Mouse (Mus musculus) heart, adult 2 months (tissue): Measurements from ENCODE around the gene Krtap13-1. TPM values are rescaled to one million over a fixed set of nuclear protein-coding genes. Genes with fewer than 3 reads are reported as not detected.

Source experiments
- DNase-seq, 2 experiments: peaks; one replicate each; pipeline ENCODE4 v3.0.0; 2021
- H3K27ac ChIP-seq: fragments of 200-600 bp; 2 replicates; pipeline ENCODE4 v1.8.1; 2022
- H3K27me3 ChIP-seq: fragments of 200-500 bp; 2 replicates; pipeline ENCODE4 v1.6.1; 2012; ENCODE audit warnings: mild to moderate bottlenecking, low read length, inconsistent platforms, mixed read lengths; ENCODE audit not compliant: control insufficient read depth, insufficient read depth
- H3K36me3 ChIP-seq: fragments of 200-500 bp; 2 replicates; pipeline ENCODE4 v1.6.1; 2012; ENCODE audit warnings: low read length, inconsistent platforms; ENCODE audit not compliant: control insufficient read depth, insufficient read depth
- H3K4me1 ChIP-seq: fragments of 200-500 bp; 2 replicates; pipeline ENCODE4 v1.6.1; 2011; ENCODE audit warnings: low read length; ENCODE audit not compliant: control insufficient read depth, insufficient read depth
- H3K4me3 ChIP-seq: fragments of 200-600 bp; 2 replicates; pipeline ENCODE4 v1.8.1; 2022
- H3K79me2 ChIP-seq: fragments of 200-500 bp; replicated peaks from 2 replicates; pipeline ENCODE4 v1.6.1; 2012; ENCODE audit warnings: mild to moderate bottlenecking, inconsistent platforms, low read length, moderate library complexity, mixed read lengths; ENCODE audit not compliant: control insufficient read depth, insufficient read depth
- H3K9ac ChIP-seq: fragments of 200-500 bp; 2 replicates; pipeline ENCODE4 v1.6.1; 2012; ENCODE audit warnings: low read depth, mild to moderate bottlenecking, control low read depth, inconsistent platforms, low read length, mixed read lengths
- CTCF ChIP-seq: fragments of 200-600 bp; IDR thresholded peaks from 2 replicates; pipeline ENCODE4 v1.8.1; 2022; ENCODE audit warnings: antibody characterized with exemption, mild to moderate bottlenecking, moderate library complexity
- EP300 ChIP-seq: fragments of 200-500 bp; IDR thresholded peaks from 2 replicates; pipeline ENCODE4 v1.6.1; 2011; ENCODE audit warnings: low read depth, low read length, control low read depth; ENCODE audit not compliant: insufficient read depth
- POLR2A ChIP-seq: fragments of 200-500 bp; IDR thresholded peaks from 2 replicates; pipeline ENCODE4 v1.6.1; 2011; ENCODE audit warnings: mild to moderate bottlenecking, low read depth, low read length, control low read depth; ENCODE audit not compliant: insufficient read depth
- WGBS: fragments of 180-500 bp; shearing (Covaris S2); methylation state at CpG from one replicate; pipeline ENCODE4 v1.1.7; 2018; 5-methylcytosine and 5-hydroxymethylcytosine counted together
- intact Hi-C: fragments of 180-260 bp; cut with DNase I; formaldehyde crosslinking; loops from one replicate; pipeline ENCODE4 v1.15.1; 2025
- long read RNA-seq: library from polyadenylated mRNA; stranded (forward); transcript quantifications from one replicate; pipeline ENCODE4 v2.0.0, GENCODE M21; 2021
- polyA plus RNA-seq: library from polyadenylated mRNA; depleted of rRNA; stranded (reverse); fragments of >200 nt; gene quantifications from 2 replicates; pipeline ENCODE4 v1.2.3, GENCODE M21; 2012; rRNA removed
- total RNA-seq, 2 experiments: library from RNA; stranded (reverse); gene quantifications; 2 replicates each; pipeline ENCODE4 v1.2.3; 2021

The Krtap13-1 gene
- total RNA-seq (not detected), polyA plus RNA-seq (not detected in 2 replicates)
- long read RNA-seq = 0 reads

DNA sequence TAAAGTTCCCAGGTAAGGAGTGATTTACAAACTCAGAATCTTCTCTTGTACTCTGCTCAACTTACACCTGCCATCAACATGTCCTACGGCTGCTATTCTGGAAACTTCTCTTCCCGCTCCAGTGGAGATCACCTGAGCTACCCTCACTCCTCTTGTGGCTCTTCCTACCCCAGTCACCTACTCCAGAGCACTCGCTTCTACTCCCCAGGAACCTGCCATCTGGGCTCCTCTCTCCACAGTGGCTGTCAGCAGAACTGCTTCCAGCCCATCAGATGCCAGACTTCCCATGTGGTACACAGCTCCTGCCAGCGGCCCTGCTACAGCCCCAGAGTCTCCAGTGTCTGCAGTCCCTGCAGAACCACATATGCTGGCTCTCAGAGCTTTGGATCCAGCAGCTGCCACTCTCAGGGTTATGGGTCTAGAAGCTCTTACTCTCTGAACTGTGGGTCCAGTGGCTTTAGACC lies at the start of gene Krtap13-1:
Gene Krtap13-1, plus strand, starts transcription at position 51 of the 464 bp plus-strand sequence.
- H3K4me1 ChIP-seq = no peaks in the 10 kb centered on the region
- intact Hi-C loops = no loop called here
- no peaks in the 10 kb centered on the region for H3K36me3 ChIP-seq
- no peak within 1 kb of the TSS for H3K27ac ChIP-seq
- DNase-seq = no peak
- H3K79me2 ChIP-seq = no peaks in the 10 kb centered on the region
- WGBS = 79% methylated on average over 4 of the region's 4 CpGs
- H3K4me3 ChIP-seq = no peak within 1 kb of the TSS
- no peaks in the 10 kb centered on the region for H3K27me3 ChIP-seq
- TF ChIP-seq POLR2A = no peak
- TF ChIP-seq CTCF = no peak
- TF ChIP-seq EP300 = no peak
- H3K9ac ChIP-seq = no peak within 1 kb of the TSS

- Histone ChIP-seq H3K4me3 (no peak overlapping the region), H3K4me1 (no peaks in the 10 kb centered on the region), H3K27ac (no peak overlapping the region), H3K36me3 (no peaks in the 10 kb centered on the region), H3K27me3 (no peaks in the 10 kb centered on the region), H3K79me2 (no peaks in the 10 kb centered on the region), H3K9ac (no peak overlapping the region)
- no peak for TF ChIP-seq POLR2A
- DNase-seq = no peak
- WGBS = 76% methylated on average over 6 of the region's 6 CpGs
- intact Hi-C loops = no loop called here
Measured at GRCm38 (mm10) chr16:88679099-88679498, 49.6 kb upstream of the Krtap13-1 start.

- Histone ChIP-seq H3K4me1 (no peaks in the 10 kb centered on the region), H3K27ac (no peak overlapping the region), H3K4me3 (no peak overlapping the region), H3K79me2 (no peaks in the 10 kb centered on the region), H3K9ac (no peak overlapping the region), H3K27me3 (no peaks in the 10 kb centered on the region), H3K36me3 (no peaks in the 10 kb centered on the region)
- no peak for DNase-seq
- TF ChIP-seq POLR2A = no peak
- TF ChIP-seq CTCF = no peak
- TF ChIP-seq EP300 = no peak
- WGBS = 53% methylated on average over 2 of the region's 2 CpGs
- intact Hi-C loops = no loop called here
Measured at GRCm38 (mm10) chr16:88681282-88681681, 47.4 kb upstream of the Krtap13-1 start.

DNA sequence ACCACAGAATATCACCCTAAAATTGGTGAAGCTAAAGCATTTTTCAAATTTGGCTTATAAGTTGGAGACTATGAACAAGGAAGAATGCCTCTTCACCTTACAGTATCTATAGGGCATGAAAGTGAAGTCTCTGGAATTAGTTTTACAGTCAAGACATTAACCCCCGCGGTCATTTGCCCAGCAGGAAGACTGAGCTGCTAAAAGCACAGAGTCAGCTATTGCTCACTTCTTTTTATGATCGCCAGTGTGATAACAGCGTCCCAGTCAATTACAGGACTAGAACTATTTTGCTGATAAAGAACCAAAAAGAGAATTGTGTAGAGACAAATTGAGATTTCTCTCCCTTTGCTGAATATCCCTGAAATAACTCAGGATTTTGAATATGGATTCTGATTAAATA lies 32.4 kb upstream of the Krtap13-1 start:
- no peak for DNase-seq
- no peaks in the 10 kb centered on the region for H3K4me1 ChIP-seq

GRCm38 (mm10) chr16:88701072-88701864 lies 27.4 kb upstream of the Krtap13-1 start:
- WGBS = 37% methylated on average over 4 of the region's 4 CpGs
- H3K27ac ChIP-seq = no peak overlapping the region
- H3K4me1 ChIP-seq = no peaks in the 10 kb centered on the region
- intact Hi-C loops = no loop called here
- no peaks in the 10 kb centered on the region for H3K79me2 ChIP-seq
- no peak for DNase-seq
- H3K9ac ChIP-seq = no peak overlapping the region
- H3K4me3 ChIP-seq = no peak overlapping the region
- no peaks in the 10 kb centered on the region for H3K36me3 ChIP-seq
- TF ChIP-seq POLR2A (no peak), CTCF (no peak), EP300 (no peak)
- H3K27me3 ChIP-seq = no peaks in the 10 kb centered on the region

More for the DNA sequence above, 32.4 kb upstream of the Krtap13-1 start:
- H3K36me3 ChIP-seq = no peaks in the 10 kb centered on the region
- H3K9ac ChIP-seq = no peak overlapping the region
- intact Hi-C loops = no loop called here
- no peak overlapping the region for H3K4me3 ChIP-seq
- no peaks in the 10 kb centered on the region for H3K79me2 ChIP-seq
- 72% methylated on average over 4 of the region's 4 CpGs for WGBS
- H3K27me3 ChIP-seq = no peaks in the 10 kb centered on the region
- TF ChIP-seq CTCF (no peak), POLR2A (no peak), EP300 (no peak)
- no peak overlapping the region for H3K27ac ChIP-seq

DNA sequence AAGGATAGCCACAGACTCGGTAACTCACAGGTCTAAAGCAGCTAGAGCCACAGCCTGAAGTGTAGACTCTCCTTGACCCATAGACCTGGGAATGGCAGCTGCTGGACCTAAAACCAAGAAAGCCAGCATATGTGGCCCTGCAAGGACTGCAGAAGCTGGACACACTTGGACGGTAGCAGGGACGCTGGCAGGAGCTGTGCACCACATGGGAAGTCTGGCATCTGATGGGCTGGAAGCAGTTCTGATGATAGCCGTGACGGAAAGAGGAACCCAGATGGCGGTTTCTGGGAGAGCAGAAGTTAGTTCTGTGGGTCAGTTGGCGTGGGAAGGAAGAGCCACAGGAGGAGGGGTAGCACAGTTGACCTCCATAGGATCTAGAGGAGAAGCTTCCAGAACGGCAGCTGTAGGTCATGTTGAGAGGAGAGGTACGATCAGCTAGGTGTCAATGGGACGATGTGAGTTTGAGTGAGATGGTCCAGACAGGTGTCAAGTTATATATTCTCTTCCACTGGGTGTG lies 21.1 kb upstream of the Krtap13-1 start, which contains the start of gene 2310061N02Rik:
Gene 2310061N02Rik, minus strand, starts transcription at position 467 of the 517 bp plus-strand sequence.
- DNase-seq = no peak
- no peaks in the 10 kb centered on the region for H3K27me3 ChIP-seq
- no peak for TF ChIP-seq EP300
- TF ChIP-seq POLR2A = no peak
- no peak for TF ChIP-seq CTCF

More for the DNA sequence above, 21.1 kb upstream of the Krtap13-1 start, which contains the start of gene 2310061N02Rik:
- 78% methylated on average over 10 of the region's 10 CpGs for WGBS
- no peaks in the 10 kb centered on the region for H3K4me1 ChIP-seq
- no peak within 1 kb of the TSS for H3K9ac ChIP-seq
- intact Hi-C loops = no loop called here
- no peaks in the 10 kb centered on the region for H3K79me2 ChIP-seq
- no peak within 1 kb of the TSS for H3K27ac ChIP-seq
- H3K36me3 ChIP-seq = no peaks in the 10 kb centered on the region
- no peak within 1 kb of the TSS for H3K4me3 ChIP-seq
